Mouse (Mus musculus) megakaryocyte, embryonic 14.5 days (primary cell): ENCODE measurements around the gene Sox8.

Experiments
- FLI1 ChIP-seq: IDR thresholded peaks from 2 replicates; pipeline ENCODE4 v1.6.1; 2012; ENCODE audit warnings: low read length, inconsistent platforms, mixed read lengths
- GATA1 ChIP-seq: IDR thresholded peaks from 3 replicates; pipeline ENCODE4 v1.6.1; 2012; ENCODE audit warnings: mixed read lengths, low read length, inconsistent platforms, borderline replicate concordance

DNA sequence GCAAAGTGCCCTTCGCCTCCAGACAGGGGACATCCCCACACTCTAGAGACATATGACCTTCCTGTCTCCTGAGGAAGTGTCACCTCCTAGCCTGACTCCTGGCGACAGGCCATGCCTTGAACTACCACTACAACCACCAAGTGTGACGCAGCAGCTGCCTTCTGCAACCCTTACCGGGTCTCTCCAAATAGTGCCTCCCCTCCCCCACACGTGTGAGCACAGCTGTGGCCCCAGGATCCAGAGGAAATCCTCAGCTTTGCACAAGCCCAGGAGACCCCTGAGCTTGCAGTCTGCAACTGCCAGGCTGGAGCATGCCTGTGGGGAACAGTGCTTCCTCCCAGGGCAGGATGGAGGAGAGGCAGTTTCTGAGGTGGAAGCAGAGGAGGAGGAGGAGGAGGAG is 54.2 kb downstream of the Sox8 start:
- no peak for TF ChIP-seq GATA1
- no peak for TF ChIP-seq FLI1
